Mouse (Mus musculus) CH12.LX (cell line): ENCODE measurements at regions not wholly inside any gene's neighbourhood (a gene's known extent, or its start where the extent isn't known, plus 50 kb on each side); places are given as distances from the start of the nearest gene placed in this dataset.

Experiments
- DNase-seq: peaks from one replicate; pipeline ENCODE4 v3.0.0-alpha.2; 2013; ENCODE audit errors: extremely low read depth
- H3K27ac ChIP-seq: 2 replicates; pipeline ENCODE4 v1.5.1; 2012; ENCODE audit warnings: low read depth, mild to moderate bottlenecking, control low read depth, moderate library complexity; ENCODE audit not compliant: insufficient read depth
- H3K27me3 ChIP-seq: replicated peaks from 2 replicates; pipeline ENCODE3; 2012; ENCODE audit warnings: inconsistent platforms
- H3K36me3 ChIP-seq, 2 experiments: replicated peaks in 1 of 2; 2 replicates each; pipeline versions ENCODE3 to v1.6.1; 2012; ENCODE audit warnings: inconsistent platforms in 1 of 2, low read length in 1 of 2, mild to moderate bottlenecking in 1 of 2, mixed read lengths in 1 of 2, moderate library complexity in 1 of 2; ENCODE audit not compliant: control insufficient read depth in 1 of 2, insufficient read depth in 1 of 2
- H3K4me1 ChIP-seq, 2 experiments: 2 replicates each; pipeline ENCODE4 v1.6.1; 2012; ENCODE audit warnings: inconsistent platforms in 1 of 2, moderate library complexity in 1 of 2; ENCODE audit not compliant: insufficient read depth in 2 of 2, control insufficient read depth in 1 of 2
- H3K4me2 ChIP-seq: 2 replicates; pipeline ENCODE4 v1.6.1; 2012; ENCODE audit warnings: low read depth, mild to moderate bottlenecking, control low read depth; ENCODE audit not compliant: poor library complexity, insufficient read depth, severe bottlenecking
- H3K4me3 ChIP-seq, 3 experiments: fragments of 150-350 bp in 1 of 3; sonication (generic) in 1 of 3; replicated peaks in 1 of 3; 2 replicates each; pipeline versions ENCODE3 to v1.5.1; 2011 to 2012; ENCODE audit warnings: low read depth in 2 of 3, low read length in 2 of 3, mild to moderate bottlenecking in 2 of 3, moderate library complexity in 2 of 3, control low read depth in 1 of 3, improper control_type of control experiment in 1 of 3, inconsistent platforms in 1 of 3, mixed read lengths in 1 of 3; ENCODE audit not compliant: poor library complexity in 1 of 3
- H3K79me2 ChIP-seq: replicated peaks from 2 replicates; pipeline ENCODE4 v1.6.1; 2012; ENCODE audit warnings: mild to moderate bottlenecking, moderate library complexity; ENCODE audit not compliant: control insufficient read depth, poor library complexity, insufficient read depth, severe bottlenecking; ENCODE audit errors: extremely low read depth
- H3K9ac ChIP-seq: 2 replicates; pipeline ENCODE4 v1.6.1; 2012; ENCODE audit warnings: low read depth, mild to moderate bottlenecking, control low read depth, moderate library complexity; ENCODE audit not compliant: insufficient read depth
- H3K9me3 ChIP-seq: replicated peaks from 2 replicates; pipeline ENCODE3; 2012; ENCODE audit warnings: low read length, inconsistent platforms, mixed read lengths
- CHD1 ChIP-seq: IDR thresholded peaks from 2 replicates; pipeline ENCODE4 v1.6.1; 2012; ENCODE audit warnings: low read depth, low read length, improper control_type of control experiment, inconsistent platforms
- E2F4 ChIP-seq: IDR thresholded peaks from 2 replicates; pipeline ENCODE4 v1.6.1; 2011; ENCODE audit warnings: low read depth, low read length, improper control_type of control experiment; ENCODE audit not compliant: insufficient replicate concordance
- ETS1 ChIP-seq: conservative IDR thresholded peaks from 2 replicates; pipeline ENCODE4 v1.6.1; 2012; ENCODE audit warnings: low read depth, mild to moderate bottlenecking, inconsistent platforms, low read length, improper control_type of control experiment, moderate library complexity
- GABPA ChIP-seq: IDR thresholded peaks from 2 replicates; pipeline ENCODE4 v1.6.1; 2012; ENCODE audit warnings: low read depth, low read length, improper control_type of control experiment, inconsistent platforms; ENCODE audit not compliant: insufficient replicate concordance
- HCFC1 ChIP-seq: IDR thresholded peaks from 2 replicates; pipeline ENCODE4 v1.6.1; 2012; ENCODE audit warnings: low read depth, mild to moderate bottlenecking, inconsistent platforms, low read length, improper control_type of control experiment
- JUN ChIP-seq: IDR thresholded peaks from 2 replicates; pipeline ENCODE4 v1.6.1; 2011; ENCODE audit warnings: low read depth, mild to moderate bottlenecking, low read length, improper control_type of control experiment, moderate library complexity; ENCODE audit not compliant: insufficient read depth
- JUND ChIP-seq: conservative IDR thresholded peaks from 2 replicates; pipeline ENCODE4 v1.6.1; 2011; ENCODE audit warnings: low read depth, low read length, improper control_type of control experiment
- KAT2A ChIP-seq: IDR thresholded peaks from 2 replicates; pipeline ENCODE4 v1.6.1; 2012; ENCODE audit warnings: low read length, improper control_type of control experiment, inconsistent platforms; ENCODE audit not compliant: insufficient replicate concordance
- MAX ChIP-seq: IDR thresholded peaks from 2 replicates; pipeline ENCODE4 v1.6.1; 2011; ENCODE audit warnings: low read length, improper control_type of control experiment
- MEF2A ChIP-seq: IDR thresholded peaks from 2 replicates; pipeline ENCODE4 v1.6.1; 2014; ENCODE audit warnings: low read depth, mild to moderate bottlenecking, inconsistent platforms, low read length, improper control_type of control experiment, borderline replicate concordance
- MXI1 ChIP-seq: IDR thresholded peaks from 2 replicates; pipeline ENCODE4 v1.6.1; 2011; ENCODE audit warnings: mild to moderate bottlenecking, low read depth, low read length, improper control_type of control experiment
- MYC ChIP-seq: IDR thresholded peaks from 2 replicates; pipeline ENCODE4 v1.6.1; 2011; ENCODE audit warnings: low read depth, mild to moderate bottlenecking, improper control_type of control experiment, low read length
- NELFE ChIP-seq: IDR thresholded peaks from 2 replicates; pipeline ENCODE4 v1.6.1; 2011; ENCODE audit warnings: low read depth, low read length, improper control_type of control experiment
- NRF1 ChIP-seq: IDR thresholded peaks from 2 replicates; pipeline ENCODE4 v1.6.1; 2014; ENCODE audit warnings: low read depth, mild to moderate bottlenecking, inconsistent platforms, low read length, improper control_type of control experiment, moderate library complexity
- PAX5 ChIP-seq: IDR thresholded peaks from 2 replicates; pipeline ENCODE4 v1.6.1; 2012; ENCODE audit warnings: low read length, inconsistent platforms, mixed read lengths
- POLR2A ChIP-seq: IDR thresholded peaks from 2 replicates; pipeline ENCODE4 v1.6.1; 2011; ENCODE audit warnings: low read depth, mild to moderate bottlenecking, improper control_type of control experiment, low read length
- RAD21 ChIP-seq: IDR thresholded peaks from 2 replicates; pipeline ENCODE4 v1.6.1; 2011; ENCODE audit warnings: low read depth, mild to moderate bottlenecking, low read length, improper control_type of control experiment, moderate library complexity
- SIN3A ChIP-seq: IDR thresholded peaks from 2 replicates; pipeline ENCODE4 v1.6.1; 2012; ENCODE audit warnings: low read length, improper control_type of control experiment, inconsistent platforms
- TBP ChIP-seq: conservative IDR thresholded peaks from 2 replicates; pipeline ENCODE4 v1.6.1; 2011; ENCODE audit warnings: low read depth, low read length, improper control_type of control experiment
- UBTF ChIP-seq: IDR thresholded peaks from 2 replicates; pipeline ENCODE4 v1.6.1; 2012; ENCODE audit warnings: low read depth, mild to moderate bottlenecking, inconsistent platforms, low read length, improper control_type of control experiment, moderate library complexity
- ZC3H11A ChIP-seq: IDR thresholded peaks from 2 replicates; pipeline ENCODE4 v1.6.1; 2012; ENCODE audit warnings: low read depth, mild to moderate bottlenecking, inconsistent platforms, low read length, improper control_type of control experiment
- ZKSCAN1 ChIP-seq: IDR thresholded peaks from 2 replicates; pipeline ENCODE4 v1.6.1; 2012; ENCODE audit warnings: low read depth, inconsistent platforms, low read length, improper control_type of control experiment, borderline replicate concordance
- ZMIZ1 ChIP-seq: IDR thresholded peaks from 2 replicates; pipeline ENCODE4 v1.6.1; 2012; ENCODE audit warnings: low read depth, mild to moderate bottlenecking, inconsistent platforms, low read length, improper control_type of control experiment
- ZNF384 ChIP-seq: IDR thresholded peaks from 2 replicates; pipeline ENCODE4 v1.6.1; 2012; ENCODE audit warnings: low read depth, low read length, improper control_type of control experiment, inconsistent platforms
- dilution Hi-C: fragments of 300-500 bp; cut with MboI; formaldehyde crosslinking; loops from 2 replicates; pipeline ENCODE4 v1.14.3; 2020; ENCODE audit warnings: low sequenced_read_pairs; ENCODE audit not compliant: extremely low pct_unique_long_range_greater_than_20kb, extremely low pct_ligation_motif_present
- in situ Hi-C: fragments of 300-500 bp; cut with MboI; formaldehyde crosslinking; loops from 3 replicates; pipeline ENCODE4 v1.14.3; 2019; ENCODE audit warnings: low sequenced_read_pairs, low pct_ligation_motif_present, low pct_unique_long_range_greater_than_20kb, mixed read lengths

DNA sequence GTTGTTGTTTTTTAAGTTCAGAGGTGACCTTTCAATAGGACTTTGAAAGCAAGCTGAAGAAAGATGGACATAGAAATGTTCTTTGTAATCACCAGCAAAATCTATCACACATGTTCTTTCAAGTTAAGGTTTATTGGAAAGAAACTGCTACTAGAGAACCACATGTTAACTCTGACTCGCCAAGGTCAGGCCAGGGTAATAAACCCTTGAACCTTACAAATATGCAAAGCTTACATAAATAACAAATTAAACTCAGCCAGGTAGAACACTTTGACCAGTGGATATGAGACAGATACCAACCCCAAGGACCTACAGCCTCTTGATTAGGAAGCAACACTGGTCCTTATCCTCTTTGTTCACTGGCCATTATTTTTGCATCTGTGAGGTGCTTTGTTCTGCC, 433.4 kb upstream of the Nr2f2 start:
- Histone ChIP-seq H3K4me1 (no peaks in the 10 kb centered on the region), H3K27me3 (no peaks in the 10 kb centered on the region), H3K4me2 (no peak overlapping the region), H3K27ac (no peak overlapping the region), H3K4me3 (no peak overlapping the region), H3K9me3 (peaks cover 44% of the 10 kb centered on the region), H3K9ac (no peak overlapping the region), H3K79me2 (no peaks in the 10 kb centered on the region), H3K36me3 (no peaks in the 10 kb centered on the region)
- dilution Hi-C loops (no loop called here), in situ Hi-C loops (no loop called here)
- no peak for DNase-seq
- TF ChIP-seq ZKSCAN1: no peak
- no peak for TF ChIP-seq PAX5
- TF ChIP-seq TBP: no peak
- TF ChIP-seq MEF2A: no peak
- no peak for TF ChIP-seq ETS1
- no peak for TF ChIP-seq SIN3A
- no peak for TF ChIP-seq NRF1
- no peak for TF ChIP-seq ZNF384
- TF ChIP-seq UBTF: no peak
- no peak for TF ChIP-seq POLR2A
- TF ChIP-seq JUND: no peak
- no peak for TF ChIP-seq GABPA
- no peak for TF ChIP-seq E2F4
- no peak for TF ChIP-seq KAT2A
- no peak for TF ChIP-seq ZC3H11A
- no peak for TF ChIP-seq HCFC1
- TF ChIP-seq NELFE: no peak
- no peak for TF ChIP-seq MXI1

DNA sequence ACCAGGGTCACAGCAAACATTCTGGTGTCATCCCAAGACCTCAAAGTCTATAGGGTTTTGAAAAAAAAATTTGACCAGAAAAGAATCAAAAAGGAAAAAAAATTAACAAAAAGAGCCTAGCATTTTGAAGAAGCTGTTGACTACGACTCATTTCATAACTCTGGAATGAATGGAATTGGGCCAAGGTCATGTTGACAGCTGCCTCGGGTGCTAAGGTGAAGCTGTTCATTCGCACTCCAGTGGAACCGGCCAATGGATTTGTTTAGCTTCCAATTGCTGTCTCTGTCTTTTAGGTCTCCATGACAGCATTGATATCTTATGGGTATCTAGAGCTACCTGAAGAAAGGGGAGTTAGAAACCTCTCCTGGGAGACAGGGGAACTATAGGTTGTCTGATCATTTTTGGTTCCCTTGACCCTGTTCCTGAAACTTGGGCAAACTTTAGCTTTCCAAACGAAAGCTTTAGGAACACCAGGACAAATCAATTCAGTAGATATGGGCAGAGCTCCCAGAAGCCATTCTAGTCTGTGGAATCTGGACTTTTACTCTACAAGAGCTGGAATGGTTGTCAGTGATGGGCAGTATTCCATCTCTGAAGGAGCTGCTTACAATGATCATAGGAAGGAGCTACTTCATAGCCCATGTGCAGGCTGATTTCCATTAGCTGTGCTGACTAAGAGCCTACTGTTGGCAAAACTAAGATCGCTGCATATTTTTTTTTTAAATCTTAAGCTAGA, 432.7 kb upstream of the Nr2f2 start:
- Histone ChIP-seq H3K9me3 (peaks cover 46% of the 10 kb centered on the region), H3K36me3 (no peaks in the 10 kb centered on the region), H3K4me1 (no peaks in the 10 kb centered on the region), H3K27me3 (no peaks in the 10 kb centered on the region), H3K27ac (no peak overlapping the region), H3K9ac (no peak overlapping the region), H3K79me2 (no peaks in the 10 kb centered on the region), H3K4me2 (no peak overlapping the region), H3K4me3 (no peak overlapping the region)
- dilution Hi-C loops: no loop called here
- DNase-seq: no peak
- TF ChIP-seq ZMIZ1 (no peak), MAX (no peak), MEF2A (no peak), RAD21 (no peak), ZC3H11A (no peak), MYC (no peak), JUN (no peak), CHD1 (no peak)
- in situ Hi-C loops: no loop called here
